Mouse (Mus musculus) midbrain, embryonic 15.5 days (tissue): ENCODE measurements around the gene Krt15. TPM values are rescaled to one million over a fixed set of nuclear protein-coding genes. Genes with fewer than 3 reads are reported as not detected.

ENCODE experiments used
- ATAC-seq: fragments of 200-750 bp; cut with Nextera tagmentation; replicated peaks from 2 replicates; pipeline ENCODE4 v1.8.0; 2017; ENCODE audit warnings: moderate TSS enrichment
- H3K27ac ChIP-seq: fragments of 300-500 bp; sonication (generic); 2 replicates; pipeline ENCODE4 v1.5.1; 2015; ENCODE audit warnings: mild to moderate bottlenecking, inconsistent platforms
- H3K27me3 ChIP-seq: fragments of 300-500 bp; sonication (generic); replicated peaks from 2 replicates; pipeline ENCODE4 v1.6.1; 2015; ENCODE audit warnings: inconsistent platforms
- H3K36me3 ChIP-seq: fragments of 300-500 bp; sonication (generic); replicated peaks from 2 replicates; pipeline ENCODE4 v1.6.1; 2015; ENCODE audit warnings: inconsistent platforms
- H3K4me1 ChIP-seq: fragments of 300-500 bp; sonication (generic); 2 replicates; pipeline ENCODE4 v1.6.1; 2015; ENCODE audit warnings: inconsistent platforms
- H3K4me2 ChIP-seq: fragments of 300-500 bp; sonication (generic); 2 replicates; pipeline ENCODE4 v1.6.1; 2015; ENCODE audit warnings: inconsistent platforms, mild to moderate bottlenecking, moderate library complexity
- H3K4me3 ChIP-seq: fragments of 300-500 bp; sonication (generic); 2 replicates; pipeline ENCODE4 v1.5.1; 2015; ENCODE audit warnings: mild to moderate bottlenecking, inconsistent platforms
- H3K9ac ChIP-seq: fragments of 300-500 bp; sonication (generic); 2 replicates; pipeline ENCODE4 v1.6.1; 2015; ENCODE audit warnings: mild to moderate bottlenecking, inconsistent platforms
- H3K9me3 ChIP-seq: fragments of 300-500 bp; sonication (generic); 2 replicates; pipeline ENCODE4 v1.6.1; 2016; ENCODE audit warnings: inconsistent platforms
- WGBS: fragments of 180-500 bp; shearing (Covaris S2); methylation state at CpG from one replicate; pipeline ENCODE4 v1.1.7; 2015; ENCODE audit warnings: mixed read lengths; 5-methylcytosine and 5-hydroxymethylcytosine counted together
- polyA plus RNA-seq: library from polyadenylated mRNA; unstranded; fragments of >200 nt; fragmentation: Nextera tagmentation; extraction: Ambion mirVana; gene quantifications from 2 replicates; pipeline ENCODE4 v1.2.1, GENCODE M21; 2015

Gene Krt15
- polyA plus RNA-seq, 1 experiment from 2014 or later = 4.2 TPM

DNA sequence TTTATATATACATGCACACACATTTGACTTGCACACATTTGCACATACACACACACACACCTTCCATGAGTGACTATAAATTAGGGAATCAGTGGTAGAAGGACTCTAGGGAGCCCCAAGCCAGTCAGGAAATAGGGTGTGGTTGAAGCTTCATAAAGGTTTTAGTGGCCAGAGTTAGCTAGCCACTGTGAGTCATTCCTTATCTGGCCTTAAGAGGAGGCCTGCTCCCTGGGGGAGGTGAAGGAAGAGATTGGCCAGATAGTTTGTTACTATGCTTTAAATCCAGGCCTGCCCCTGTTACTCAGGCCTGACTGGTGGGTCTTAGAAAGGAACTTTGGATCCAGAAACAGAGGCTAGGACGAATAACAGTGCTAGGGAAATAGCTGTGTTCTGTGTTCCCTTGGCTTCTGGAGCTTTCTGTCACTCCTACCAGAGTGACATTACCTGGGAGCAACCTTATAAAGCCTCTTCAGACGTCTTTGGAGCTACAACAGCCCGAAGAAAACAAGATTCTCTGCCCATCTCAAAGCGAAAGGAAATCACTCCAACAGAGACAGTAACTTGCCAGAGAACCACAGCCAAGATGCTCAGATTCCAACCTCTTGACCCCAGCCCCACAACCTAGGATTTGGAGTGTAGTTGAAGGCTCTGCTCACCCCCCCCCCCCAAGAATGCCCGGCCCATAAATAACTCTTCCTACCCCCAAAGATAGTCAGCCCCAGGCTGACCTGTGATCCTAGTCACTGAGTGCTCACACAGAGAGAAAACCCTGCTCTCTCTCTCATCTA, 12.0 kb upstream of the Krt15 start:
- Histone ChIP-seq H3K4me3 (no peak overlapping the region), H3K36me3 (no peaks in the 10 kb centered on the region), H3K4me1 (peaks cover 10% of the 10 kb centered on the region), H3K9me3 (no peaks in the 10 kb centered on the region), H3K9ac (no peak overlapping the region), H3K27ac (no peak overlapping the region), H3K27me3 (peaks cover 27% of the 10 kb centered on the region), H3K4me2 (no peak overlapping the region)
- ATAC-seq = no peak
- 80% methylated on average over 5 of the region's 5 CpGs for WGBS

DNA sequence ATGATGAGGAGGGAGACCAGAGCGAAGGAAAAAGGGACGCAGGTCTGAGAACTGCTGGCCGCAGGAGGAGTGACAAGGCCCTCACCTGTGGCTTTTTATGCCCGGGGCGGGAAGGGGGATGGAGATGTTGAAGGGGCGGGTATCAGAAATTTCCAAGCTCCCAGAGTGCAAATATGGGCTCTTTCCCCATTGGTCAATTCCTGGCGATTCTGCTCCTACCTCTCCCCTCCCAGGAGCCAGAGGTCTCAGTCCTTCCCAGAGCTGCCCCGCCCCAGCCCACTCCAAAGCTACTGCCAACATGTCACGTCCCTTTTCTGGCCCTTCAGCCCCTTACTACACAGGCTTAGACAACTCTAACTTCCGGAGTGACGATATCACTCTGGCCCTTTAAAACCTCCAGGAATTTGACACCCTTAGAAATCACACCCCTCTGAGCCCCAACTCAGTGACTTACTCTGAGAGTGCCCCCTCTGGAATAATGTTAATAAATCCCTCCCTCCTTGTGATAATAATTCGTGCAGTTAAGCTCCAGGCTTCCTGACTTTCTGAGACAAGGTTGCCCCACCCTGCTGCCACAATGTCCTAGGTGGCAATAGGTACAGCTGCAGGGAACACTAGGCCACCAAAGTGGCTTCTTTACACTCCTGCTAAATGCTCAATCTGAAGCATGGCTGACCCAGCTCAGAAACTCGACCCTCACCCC, 10.3 kb upstream of the Krt15 start:
- Histone ChIP-seq H3K36me3 (no peaks in the 10 kb centered on the region), H3K27me3 (peaks cover 27% of the 10 kb centered on the region), H3K4me2 (peak overlapping the region; percentile 49), H3K9ac (no peak overlapping the region), H3K4me3 (peak overlapping the region; percentile 26), H3K4me1 (peaks cover 10% of the 10 kb centered on the region), H3K27ac (no peak overlapping the region), H3K9me3 (no peaks in the 10 kb centered on the region)
- no peak for ATAC-seq
- 4% methylated on average over 13 of the region's 13 CpGs for WGBS

DNA sequence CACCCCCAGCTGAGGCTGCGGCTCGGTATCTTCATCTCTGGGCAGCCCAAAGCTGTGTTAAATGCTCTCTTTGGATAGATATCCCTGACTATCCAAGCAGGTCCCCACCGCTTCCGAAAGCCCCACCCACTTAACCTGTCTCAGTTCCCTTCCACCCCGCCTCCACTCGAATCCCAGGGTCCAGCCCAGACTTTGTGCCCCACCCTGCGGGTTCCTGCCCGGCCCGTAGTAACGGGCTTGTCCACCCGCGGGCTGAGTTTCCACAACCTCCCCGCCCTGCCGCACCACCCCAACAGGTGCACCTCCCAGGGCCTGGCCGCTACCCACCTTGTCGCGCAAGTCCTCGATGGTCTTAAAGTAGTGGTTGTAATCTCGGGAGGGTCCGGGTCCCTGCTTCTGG, 9.4 kb upstream of the Krt15 start:
- Histone ChIP-seq H3K9me3 (no peaks in the 10 kb centered on the region), H3K27me3 (peaks cover 27% of the 10 kb centered on the region), H3K9ac (no peak overlapping the region), H3K36me3 (no peaks in the 10 kb centered on the region), H3K27ac (no peak overlapping the region), H3K4me3 (peak overlapping the region; percentile 26), H3K4me1 (peaks cover 10% of the 10 kb centered on the region), H3K4me2 (peak overlapping the region; percentile 49)
- ATAC-seq = no peak
- WGBS = 2% methylated on average over 20 of the region's 20 CpGs

DNA sequence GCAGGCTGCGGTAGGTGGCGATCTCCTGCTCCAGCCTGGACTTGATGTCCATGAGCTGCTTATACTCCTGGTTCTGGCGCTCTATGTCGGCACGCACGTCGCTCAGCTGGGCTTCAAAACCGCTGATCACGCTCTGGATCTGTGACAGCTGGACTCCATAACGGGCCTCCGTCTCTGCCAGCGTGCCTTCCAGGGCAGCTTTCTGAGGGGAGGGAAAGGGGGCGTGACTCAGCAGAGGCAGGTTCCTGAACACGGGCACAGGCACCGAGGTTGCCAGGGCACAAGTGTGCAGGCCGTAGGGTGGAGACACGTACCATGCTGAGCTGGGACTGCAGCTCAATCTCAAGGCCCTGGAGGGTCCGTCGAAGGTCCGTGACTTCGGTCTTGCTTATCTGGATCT, 5.2 kb upstream of the Krt15 start:
- no peaks in the 10 kb centered on the region for H3K36me3 ChIP-seq
- no peak overlapping the region for H3K27ac ChIP-seq
- no peak overlapping the region for H3K9ac ChIP-seq
- H3K9me3 ChIP-seq = no peaks in the 10 kb centered on the region
- WGBS = 91% methylated on average over 21 of the region's 21 CpGs
- no peak for ATAC-seq
- H3K4me1 ChIP-seq = peaks cover 16% of the 10 kb centered on the region
- peaks cover 18% of the 10 kb centered on the region for H3K27me3 ChIP-seq
- no peak overlapping the region for H3K4me2 ChIP-seq
- no peak overlapping the region for H3K4me3 ChIP-seq

DNA sequence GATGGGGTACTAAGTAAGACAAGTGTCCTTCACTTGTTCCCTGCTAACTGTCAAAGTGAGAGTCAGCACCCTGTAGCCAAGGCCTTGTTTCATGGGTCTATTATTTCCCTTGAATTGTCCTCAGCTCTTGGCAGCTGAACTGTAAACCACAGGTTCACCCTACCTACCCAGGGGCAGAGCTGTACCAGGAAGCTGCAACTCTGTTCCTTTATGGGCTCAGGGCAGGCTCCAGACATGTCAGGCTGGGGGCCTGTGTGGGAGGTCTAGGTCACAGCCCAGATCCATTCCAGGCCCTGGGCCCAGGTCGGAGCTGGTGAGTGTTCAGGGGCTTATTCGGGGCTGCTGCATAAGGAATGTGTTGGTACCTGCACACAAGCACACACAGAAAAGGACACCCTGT, 3.7 kb upstream of the Krt15 start:
- Histone ChIP-seq H3K4me3 (no peak overlapping the region), H3K9me3 (no peaks in the 10 kb centered on the region), H3K36me3 (no peaks in the 10 kb centered on the region), H3K4me2 (no peak overlapping the region), H3K9ac (no peak overlapping the region), H3K27ac (no peak overlapping the region), H3K4me1 (peaks cover 7% of the 10 kb centered on the region; the same call in 1 of the 2 replicates), H3K27me3 (peaks cover 3% of the 10 kb centered on the region)
- WGBS = 80% methylated on average over 2 of the region's 2 CpGs
- ATAC-seq = no peak

DNA sequence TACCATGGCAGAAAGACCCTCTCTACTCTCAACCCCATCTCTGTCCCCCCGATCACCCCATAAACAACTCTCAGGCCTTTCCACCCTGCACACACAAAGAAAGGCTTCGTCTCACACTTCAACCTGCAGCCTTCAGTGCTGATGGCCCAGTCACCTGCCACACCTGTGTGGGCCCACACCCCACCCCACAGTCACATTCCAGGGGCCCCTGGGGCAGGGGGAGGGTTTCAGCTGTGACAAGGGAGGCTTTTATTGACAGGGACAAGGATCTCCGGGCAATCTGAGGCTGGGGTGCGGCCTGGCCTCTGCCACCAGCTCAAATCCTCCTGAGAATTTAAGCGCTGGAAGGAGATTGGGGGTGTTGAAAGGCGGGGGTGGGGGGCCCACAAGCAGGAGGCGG, 3.1 kb upstream of the Krt15 start:
- Histone ChIP-seq H3K4me2 (no peak overlapping the region), H3K4me3 (no peak overlapping the region), H3K27ac (no peak overlapping the region), H3K4me1 (peaks cover 7% of the 10 kb centered on the region; the same call in 1 of the 2 replicates), H3K9ac (no peak overlapping the region), H3K9me3 (no peaks in the 10 kb centered on the region), H3K27me3 (no peaks in the 10 kb centered on the region; the same call in 1 of the 2 replicates), H3K36me3 (no peaks in the 10 kb centered on the region)
- ATAC-seq = no peak
- WGBS = 43% methylated on average over 7 of the region's 7 CpGs

DNA sequence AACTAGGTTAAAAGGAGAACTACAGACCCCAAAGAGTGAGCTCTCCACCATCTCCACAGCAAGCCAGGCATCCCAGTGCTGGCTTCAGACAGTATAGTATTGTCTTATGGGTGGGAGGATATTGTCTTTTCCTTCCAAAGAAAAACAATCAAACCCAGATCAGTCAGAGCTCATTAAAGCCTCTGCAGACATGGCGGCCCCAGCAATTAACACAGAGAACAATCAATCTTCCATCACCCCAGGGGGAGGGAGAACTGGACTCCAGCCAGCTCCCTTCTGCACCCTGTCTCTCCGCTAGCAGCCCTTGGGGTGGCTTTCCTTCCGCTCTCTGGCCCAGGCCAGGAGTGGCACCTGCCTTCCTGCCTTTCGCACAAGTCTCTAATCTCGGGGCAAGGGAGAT, 2.0 kb upstream of the Krt15 start:
- Histone ChIP-seq H3K36me3 (no peaks in the 10 kb centered on the region), H3K4me2 (no peak overlapping the region), H3K9ac (no peak overlapping the region), H3K9me3 (no peaks in the 10 kb centered on the region), H3K4me3 (no peak overlapping the region), H3K4me1 (peaks cover 7% of the 10 kb centered on the region; the same call in 1 of the 2 replicates), H3K27me3 (no peaks in the 10 kb centered on the region), H3K27ac (no peak overlapping the region)
- ATAC-seq = no peak
- 38% methylated on average over 5 of the region's 5 CpGs for WGBS

DNA sequence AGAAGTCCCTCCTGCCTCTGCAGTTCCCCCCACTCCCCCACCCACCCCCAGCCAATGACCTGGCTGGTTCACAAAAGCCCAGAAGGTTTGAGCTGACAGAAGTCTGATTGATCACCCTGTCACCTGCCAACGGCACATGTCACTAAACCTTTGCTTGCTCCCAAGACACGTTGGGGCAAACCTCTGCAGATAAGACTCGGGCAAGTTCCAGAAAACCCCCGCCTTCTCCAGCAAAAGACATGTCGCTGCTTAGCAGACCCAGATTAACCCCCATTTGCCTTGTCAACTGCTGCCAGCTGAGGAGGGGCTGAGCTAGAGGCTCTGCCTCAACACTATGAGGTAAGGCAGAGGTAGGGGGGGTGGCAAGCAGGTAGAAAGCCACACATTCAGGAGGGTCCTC, 831 bp upstream of the Krt15 start:
- no peaks in the 10 kb centered on the region for H3K36me3 ChIP-seq
- 34% methylated on average over 5 of the region's 5 CpGs for WGBS
- ATAC-seq = no peak
- no peak overlapping the region for H3K27ac ChIP-seq
- peaks cover 7% of the 10 kb centered on the region; the same call in 1 of the 2 replicates for H3K4me1 ChIP-seq
- H3K4me2 ChIP-seq = no peak overlapping the region
- H3K4me3 ChIP-seq = no peak overlapping the region
- no peaks in the 10 kb centered on the region for H3K9me3 ChIP-seq
- H3K9ac ChIP-seq = no peak overlapping the region
- no peaks in the 10 kb centered on the region for H3K27me3 ChIP-seq

DNA sequence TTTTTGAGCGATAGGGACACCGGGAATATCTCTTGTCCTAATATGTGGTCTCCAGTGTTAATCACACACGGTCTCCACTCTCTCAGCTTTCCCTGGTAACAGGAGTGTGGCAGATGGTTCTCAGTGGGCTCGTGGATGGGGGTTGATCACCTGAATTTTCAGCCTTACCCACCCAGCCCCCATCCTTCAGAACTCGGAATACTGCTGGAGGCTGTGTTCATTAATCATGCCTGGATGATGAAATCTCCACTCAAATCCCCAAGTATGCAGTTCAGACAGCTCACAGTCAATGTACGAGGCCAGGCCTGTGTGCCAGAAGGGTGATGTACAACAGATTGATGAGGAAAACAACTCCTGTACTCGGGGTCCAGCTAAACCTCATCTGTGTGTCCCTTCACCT, 10.8 kb downstream of the Krt15 start:
- H3K4me3 ChIP-seq = no peak overlapping the region
- H3K36me3 ChIP-seq = no peaks in the 10 kb centered on the region
- no peaks in the 10 kb centered on the region for H3K27me3 ChIP-seq
- 79% methylated on average over 7 of the region's 7 CpGs for WGBS
- no peak overlapping the region for H3K9ac ChIP-seq
- H3K9me3 ChIP-seq = no peaks in the 10 kb centered on the region
- no peak overlapping the region for H3K27ac ChIP-seq
- H3K4me2 ChIP-seq = no peak overlapping the region
- no peak for ATAC-seq
- H3K4me1 ChIP-seq = no peaks in the 10 kb centered on the region

DNA sequence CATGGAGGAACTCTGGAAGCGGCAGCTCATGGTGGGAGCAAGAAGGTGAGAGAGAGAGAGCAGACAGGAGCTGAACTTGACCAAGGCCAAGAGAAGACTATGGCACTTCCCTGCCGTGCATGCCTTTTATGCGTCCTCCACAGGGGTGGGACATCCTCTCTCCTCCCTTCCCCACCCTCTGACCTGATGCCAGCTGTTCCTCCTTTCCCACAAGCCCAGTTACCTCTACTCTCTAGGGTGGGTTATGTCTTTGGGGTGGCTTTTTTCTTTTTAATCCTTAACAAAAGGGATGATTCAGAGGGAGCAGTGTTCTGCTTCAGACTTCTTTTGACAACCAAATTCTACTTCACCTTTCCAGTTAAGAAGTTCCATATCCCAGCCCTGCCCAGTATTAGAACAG, 14.3 kb downstream of the Krt15 start, which contains the start of gene Krt13:
TSS of gene Krt13 (minus strand) at position 101 of the 400 bp plus-strand sequence.
- Histone ChIP-seq H3K27me3 (no peaks in the 10 kb centered on the region), H3K4me3 (no peak within 1 kb of the TSS), H3K9ac (no peak within 1 kb of the TSS), H3K4me1 (no peaks in the 10 kb centered on the region), H3K9me3 (no peaks in the 10 kb centered on the region), H3K4me2 (no peak within 1 kb of the TSS), H3K27ac (no peak within 1 kb of the TSS), H3K36me3 (no peaks in the 10 kb centered on the region)
- WGBS = 81% methylated on average over 3 of the region's 3 CpGs
- ATAC-seq = no peak

DNA sequence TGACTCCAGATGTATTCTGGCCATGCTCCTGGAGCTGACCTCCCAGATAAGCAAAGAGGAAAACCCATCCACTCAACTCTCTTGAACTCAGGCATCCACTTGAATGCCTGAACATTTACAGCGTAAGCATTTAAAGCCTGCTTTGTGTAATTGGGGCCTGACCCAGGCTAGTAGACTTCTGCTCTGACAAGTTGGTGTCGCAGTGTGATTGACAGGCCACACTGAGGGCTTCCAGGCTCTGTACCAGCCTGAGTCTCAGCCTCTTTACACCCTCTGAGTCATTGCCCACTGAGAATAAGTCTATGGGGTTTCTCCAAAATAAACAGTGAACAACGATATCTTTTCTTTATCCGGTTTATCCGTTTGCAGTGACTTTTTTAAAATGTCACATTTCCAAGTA, 15.4 kb downstream of the Krt15 start:
- no peak overlapping the region for H3K27ac ChIP-seq
- no peaks in the 10 kb centered on the region for H3K9me3 ChIP-seq
- WGBS = 89% methylated on average over 5 of the region's 5 CpGs
- no peaks in the 10 kb centered on the region for H3K36me3 ChIP-seq
- no peaks in the 10 kb centered on the region for H3K4me1 ChIP-seq
- H3K4me3 ChIP-seq = no peak overlapping the region
- H3K27me3 ChIP-seq = no peaks in the 10 kb centered on the region
- no peak for ATAC-seq
- H3K4me2 ChIP-seq = no peak overlapping the region
- no peak overlapping the region for H3K9ac ChIP-seq

DNA sequence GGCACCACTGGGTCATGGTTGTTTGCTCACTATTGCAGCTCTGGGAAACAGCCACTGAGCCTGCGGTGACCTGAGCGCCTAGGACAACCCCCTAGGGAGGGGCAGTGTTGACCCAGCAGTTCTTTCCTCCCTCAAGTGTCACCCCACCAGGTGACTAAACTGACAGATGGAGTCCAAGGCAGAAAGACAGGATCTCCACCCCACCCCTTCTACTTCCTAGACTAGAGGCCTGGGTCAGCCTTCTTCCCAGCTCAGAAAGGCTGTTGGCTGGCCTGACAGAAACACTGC, 22.0 kb downstream of the Krt15 start:
- no peak overlapping the region for H3K27ac ChIP-seq
- ATAC-seq = no peak
- no peak overlapping the region for H3K4me3 ChIP-seq
- H3K4me1 ChIP-seq = no peaks in the 10 kb centered on the region
- no peak overlapping the region for H3K4me2 ChIP-seq
- no peak overlapping the region for H3K9ac ChIP-seq
- H3K36me3 ChIP-seq = no peaks in the 10 kb centered on the region
- no peaks in the 10 kb centered on the region for H3K9me3 ChIP-seq
- WGBS = 78% methylated on average over 2 of the region's 2 CpGs
- H3K27me3 ChIP-seq = no peaks in the 10 kb centered on the region
